Mouse (Mus musculus) ovary, postnatal 10 days (tissue): ENCODE results near the gene Ralgps1.
"Not testable (repeated sequence)": the region's sequence is repeated elsewhere in the genome, so short reads cannot be mapped to it uniquely, and the experiment has no call there.

Experiments used
- DNase-seq: peaks from one replicate; pipeline ENCODE4 v3.0.0; 2022; ENCODE audit warnings: low spot score

Ralgps1 gene

DNA sequence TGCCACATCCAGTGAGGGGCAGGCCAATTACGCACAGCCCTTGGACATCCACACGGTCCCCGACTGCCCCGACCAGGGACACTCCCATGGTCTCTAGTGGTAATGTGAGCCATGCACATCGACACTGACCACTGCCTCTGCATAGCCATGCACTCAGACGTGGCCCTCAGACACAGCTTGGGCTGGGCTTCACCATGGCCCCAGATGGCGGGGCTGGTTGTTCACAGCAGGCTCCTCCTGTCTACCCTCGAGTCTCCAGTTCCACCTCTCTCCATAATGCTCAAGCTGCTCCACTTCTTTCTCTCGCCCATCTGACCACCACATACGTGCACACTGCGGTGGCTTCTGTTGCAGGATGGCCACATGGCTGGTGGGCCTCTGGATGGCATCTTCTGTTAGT, 160.0 kb downstream of the Ralgps1 start:
- DNase-seq = not testable (repeated sequence)

DNA sequence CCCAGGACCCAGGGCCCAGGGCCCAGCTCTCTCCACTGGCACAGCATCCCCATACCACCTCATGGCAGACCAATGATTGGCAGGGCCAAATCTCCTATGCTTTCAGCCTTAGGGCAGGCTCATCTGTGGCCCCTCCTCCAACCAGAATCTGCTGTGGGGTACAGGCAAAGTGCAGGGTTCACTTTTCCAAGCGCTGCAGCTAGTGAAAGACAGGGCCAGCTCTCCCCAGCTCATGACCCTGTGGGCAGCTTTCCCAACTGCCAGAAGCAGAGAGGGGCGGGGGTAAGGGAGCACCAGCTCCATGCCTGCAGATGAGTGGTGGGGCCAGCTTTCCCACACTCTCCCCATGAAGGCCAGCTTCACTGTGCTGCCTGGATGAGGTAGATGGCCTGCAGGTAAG, 160.4 kb downstream of the Ralgps1 start:
- no peak for DNase-seq

DNA sequence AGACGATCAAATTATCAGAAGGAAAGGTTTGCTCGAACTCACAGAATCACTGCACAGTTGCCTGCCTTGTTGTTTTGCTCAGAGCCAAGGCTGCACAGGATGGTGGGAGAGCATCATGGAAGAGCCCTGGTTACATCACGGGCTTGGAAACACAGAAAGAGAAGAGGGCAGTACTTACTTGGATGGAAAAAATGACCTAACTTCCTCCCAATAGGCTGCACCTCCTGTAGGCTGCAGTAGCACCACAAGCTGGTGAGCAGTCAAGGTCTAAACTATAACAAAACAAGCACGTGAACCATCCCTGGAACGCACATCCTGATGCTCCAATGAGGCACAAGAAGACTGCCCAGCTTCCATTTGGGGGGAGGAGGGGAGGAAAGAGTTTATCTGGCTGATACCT, 163.2 kb downstream of the Ralgps1 start:
- DNase-seq = no peak

DNA sequence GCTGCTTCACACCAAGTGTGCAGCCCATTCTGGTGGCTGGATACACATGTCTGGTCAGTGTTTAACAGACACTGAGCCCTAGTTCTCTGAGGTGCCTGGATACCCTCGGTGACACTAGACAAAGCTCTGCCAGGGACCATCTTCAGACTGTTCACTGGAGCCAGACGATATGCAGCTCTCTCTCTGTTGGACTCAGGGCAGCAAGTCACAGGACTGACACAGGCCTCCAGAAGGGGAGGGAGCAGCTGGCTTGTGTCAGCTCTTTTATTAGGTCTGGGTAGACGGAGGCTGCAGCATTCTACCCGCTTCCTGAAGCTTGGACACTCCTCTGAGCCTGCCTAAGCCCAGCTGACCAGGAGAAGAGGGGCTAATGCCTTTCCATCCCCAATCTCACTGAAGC, 164.2 kb downstream of the Ralgps1 start:
- no peak for DNase-seq

DNA sequence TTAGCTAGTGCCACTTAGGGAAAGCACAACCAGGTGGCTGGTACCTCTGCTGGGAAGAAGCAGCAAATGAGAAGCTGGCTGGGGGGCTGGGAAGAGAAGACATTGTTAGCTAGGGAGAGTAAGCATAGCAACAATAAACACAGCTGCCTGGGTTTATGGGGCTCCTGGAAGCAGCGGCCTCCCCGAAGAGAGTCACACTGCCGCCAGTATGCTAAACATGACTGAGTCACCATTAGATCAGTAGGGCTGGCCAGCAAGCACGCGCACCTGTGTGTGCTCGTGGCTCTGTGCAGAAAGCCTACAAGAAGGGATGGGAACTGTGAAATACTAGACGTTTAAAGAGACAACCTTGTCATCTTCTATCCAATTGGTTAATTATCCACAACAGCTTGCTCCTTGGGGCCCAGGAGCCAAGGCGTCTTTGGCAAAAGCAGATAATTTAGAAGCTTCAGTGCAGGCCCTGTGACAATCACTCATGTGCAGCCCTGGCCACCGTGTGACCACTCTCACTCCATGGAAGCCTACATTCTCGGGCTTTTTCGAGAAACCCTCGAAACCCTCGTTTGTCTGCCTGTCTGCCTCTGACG, 165.3 kb downstream of the Ralgps1 start:
- no peak for DNase-seq

DNA sequence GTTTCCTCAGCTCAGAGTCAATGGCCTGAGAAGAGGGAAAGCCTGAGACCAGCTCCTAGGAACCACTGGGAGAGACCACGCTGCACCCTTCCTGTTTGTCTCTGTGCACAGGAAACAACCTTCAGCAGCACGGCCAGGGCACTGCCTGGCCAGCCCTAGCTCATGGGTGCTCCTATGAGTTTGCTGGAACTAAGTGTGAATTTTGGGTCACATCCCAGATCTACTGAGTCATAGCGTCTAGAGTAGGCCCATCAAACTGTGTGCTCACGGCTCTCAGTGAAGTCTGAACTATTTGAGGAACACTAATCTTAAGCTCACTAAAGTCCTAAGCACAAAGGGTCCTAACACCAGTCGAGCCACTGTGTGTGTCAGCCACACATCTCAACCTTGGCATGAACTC, 166.3 kb downstream of the Ralgps1 start:
- DNase-seq = no peak

DNA sequence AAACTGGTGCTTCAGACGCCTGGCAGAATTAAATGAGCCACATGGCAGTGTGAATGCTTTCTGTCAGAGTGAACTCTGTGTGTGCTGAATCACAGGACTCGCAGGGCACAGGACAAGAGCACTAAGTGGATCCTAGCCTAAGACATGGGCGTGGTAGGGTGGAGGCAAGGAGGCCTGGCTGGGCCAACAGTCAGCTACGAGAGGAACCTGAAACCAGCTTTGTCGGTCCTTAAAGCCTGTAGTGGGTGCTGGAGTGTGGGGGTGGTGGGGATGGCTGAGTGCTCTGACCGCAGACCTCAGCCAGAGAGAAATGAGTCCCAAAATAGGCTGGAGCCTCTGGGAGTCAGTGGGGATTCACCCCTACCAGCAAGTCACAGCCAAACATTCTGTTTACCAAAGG, 168.0 kb downstream of the Ralgps1 start:
- DNase-seq = no peak

DNA sequence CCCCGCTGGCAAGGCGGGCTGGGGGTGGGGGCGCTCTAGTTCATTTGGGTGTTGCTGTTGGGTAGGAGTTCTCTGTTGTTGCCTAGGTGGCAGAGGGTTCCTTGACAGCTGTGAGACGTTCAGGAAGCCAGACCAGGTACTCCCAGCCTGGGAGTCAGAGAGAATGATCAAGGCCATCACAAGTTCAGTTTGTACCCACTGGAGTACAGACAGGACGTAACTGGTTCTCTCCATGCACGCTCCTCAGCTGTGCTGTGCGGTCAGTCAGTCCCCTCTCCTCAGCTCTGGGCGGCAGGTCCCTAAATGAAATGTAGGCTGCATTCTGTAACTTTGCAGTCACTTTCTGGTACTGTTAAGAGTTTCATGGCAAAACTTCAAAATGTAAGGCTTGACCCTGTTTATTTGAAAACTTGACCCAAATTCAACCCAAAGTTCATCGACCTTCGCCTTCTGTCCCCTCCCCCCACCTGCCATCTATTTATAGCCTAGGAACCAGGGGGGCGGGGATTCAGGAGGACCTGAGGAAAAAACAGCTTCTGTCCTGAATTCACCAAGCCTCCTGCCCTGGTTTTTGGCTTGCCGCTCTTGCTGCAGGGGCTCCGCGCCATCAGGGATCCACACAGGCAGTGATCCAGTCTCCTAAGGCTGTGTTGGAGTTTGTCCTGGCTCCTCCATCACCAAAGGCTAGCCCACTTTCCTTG, 170.8 kb downstream of the Ralgps1 start:
- DNase-seq = no peak

DNA sequence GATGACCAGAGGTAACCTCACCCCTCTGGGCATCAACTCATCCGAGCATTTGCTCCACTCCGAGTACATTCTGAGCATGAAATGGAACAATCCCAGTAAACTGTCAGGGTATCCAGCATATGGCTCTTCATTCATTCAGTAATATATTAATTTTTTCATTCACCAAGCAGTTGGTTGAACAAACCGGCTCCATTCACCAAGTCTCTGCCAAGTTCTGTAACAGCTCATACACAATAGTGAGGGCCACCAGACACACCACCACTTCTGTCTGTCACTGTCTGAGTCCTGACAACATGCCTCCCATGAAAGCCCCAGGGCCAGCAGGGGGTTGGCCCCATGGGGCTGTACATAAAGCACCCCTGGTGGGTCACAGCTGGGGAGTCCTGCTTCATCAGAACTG, 181.3 kb downstream of the Ralgps1 start:
- DNase-seq = no peak

DNA sequence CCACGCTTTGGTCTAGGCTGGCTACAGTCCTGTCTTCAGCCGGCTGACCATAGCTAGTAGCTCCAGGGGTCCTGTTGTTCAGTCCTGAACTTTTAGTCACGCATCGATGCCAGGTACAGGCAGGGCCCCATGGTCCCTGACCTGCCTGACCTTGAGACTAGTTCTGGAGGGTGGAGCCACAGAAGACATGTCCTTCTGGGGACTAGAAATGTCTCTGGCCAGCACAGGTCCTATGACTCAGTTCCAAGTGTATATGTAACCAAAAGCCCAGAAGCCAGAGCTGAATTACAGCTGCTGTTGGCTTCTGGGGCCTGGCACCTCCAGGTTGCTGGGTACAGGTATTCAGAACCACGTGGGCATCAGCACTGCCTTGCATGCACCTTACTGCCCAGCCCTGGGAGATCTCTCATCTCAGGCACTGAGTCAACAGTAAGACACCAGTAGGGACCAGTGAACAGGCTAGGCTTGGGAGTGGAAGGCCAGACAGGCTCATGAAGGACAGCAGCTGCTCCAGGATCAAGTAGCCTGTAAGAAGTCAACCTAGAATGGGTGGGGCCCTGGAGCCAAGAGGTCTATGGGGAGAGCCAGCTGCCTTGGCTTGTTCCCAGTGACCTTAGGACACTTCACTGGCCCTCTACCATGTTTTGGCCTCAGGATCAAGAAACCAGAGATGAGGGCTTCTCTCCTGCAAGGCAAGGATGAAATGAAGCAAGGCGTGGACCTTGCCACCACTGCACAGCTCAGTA, 182.2 kb downstream of the Ralgps1 start:
- DNase-seq = no peak

DNA sequence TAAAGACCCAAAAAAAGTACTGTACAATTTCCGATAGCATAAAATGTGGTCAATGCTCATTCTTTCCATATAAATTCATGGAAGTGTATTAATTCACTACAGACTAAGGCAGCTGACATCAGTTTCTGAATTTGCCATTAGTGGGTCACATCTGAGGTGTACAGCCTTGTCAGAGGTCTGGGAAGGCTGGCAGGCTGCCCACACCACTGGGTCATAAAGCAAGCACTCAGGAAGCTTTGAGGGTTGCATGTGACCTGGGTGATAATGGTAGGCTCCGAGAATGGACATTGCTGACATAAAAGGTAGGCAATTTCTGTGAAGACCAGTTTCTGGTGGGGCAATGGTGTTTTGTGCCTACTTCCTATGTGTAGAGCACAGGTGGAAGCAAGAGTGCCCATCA, 183.4 kb downstream of the Ralgps1 start:
- DNase-seq = no peak

DNA sequence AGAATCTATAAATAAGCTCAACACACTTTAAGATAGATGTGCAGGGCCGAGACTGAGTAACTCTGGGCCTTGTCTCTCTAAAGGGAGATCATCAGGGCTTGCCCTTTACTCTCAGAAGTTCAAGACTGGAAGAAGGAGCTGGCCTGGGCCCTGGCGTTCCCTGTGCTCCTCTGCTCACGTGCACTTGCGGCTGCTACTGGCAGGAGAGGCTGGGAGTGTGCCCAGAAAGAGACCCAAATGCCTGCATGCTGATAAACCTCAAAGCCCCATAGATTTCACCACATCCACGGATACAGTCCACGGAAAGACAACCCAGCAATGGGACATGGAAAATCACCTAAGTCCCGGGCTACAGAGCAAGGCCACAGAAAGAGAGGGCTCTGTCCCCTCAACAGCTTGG, 184.8 kb downstream of the Ralgps1 start:
- DNase-seq = no peak

DNA sequence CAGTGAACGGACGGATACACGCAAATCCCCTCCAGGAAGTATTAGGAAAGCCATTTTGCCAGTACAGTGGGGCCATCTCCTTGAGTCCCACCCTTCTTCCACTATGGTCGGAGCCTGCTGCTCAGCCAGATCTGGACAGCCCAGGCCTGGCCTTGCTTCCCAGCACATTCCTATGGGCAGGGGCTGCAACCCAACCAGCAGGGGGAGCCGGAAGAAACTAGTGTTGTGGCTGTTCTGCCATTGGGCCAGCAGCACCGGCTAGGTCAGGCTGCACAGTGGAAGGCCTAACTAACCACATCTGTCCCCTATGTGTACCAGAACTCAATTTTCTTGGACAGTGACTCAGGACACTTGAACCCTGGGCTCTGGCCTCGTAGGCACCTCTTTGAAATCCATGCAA, 186.0 kb downstream of the Ralgps1 start:
- no peak for DNase-seq

DNA sequence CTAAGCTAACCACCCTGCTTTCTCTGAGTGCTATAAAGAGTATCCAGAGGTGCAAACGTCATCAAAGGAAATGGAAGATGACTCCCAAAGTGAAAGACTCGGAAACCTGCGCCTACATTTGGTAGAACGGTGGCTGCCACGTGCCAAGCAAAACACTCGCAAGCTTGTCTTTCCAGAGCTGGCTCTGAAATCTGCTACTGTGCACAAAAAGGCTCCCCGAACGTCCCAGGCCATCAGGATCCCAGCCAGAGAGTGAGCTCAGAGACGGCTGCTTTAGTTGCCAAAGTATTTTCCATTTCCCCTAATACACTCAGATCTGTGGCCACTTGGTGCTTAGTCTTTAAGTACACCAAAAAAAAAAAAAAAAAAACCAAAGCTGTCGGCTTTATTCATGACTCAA, 186.6 kb downstream of the Ralgps1 start:
- DNase-seq = no peak

DNA sequence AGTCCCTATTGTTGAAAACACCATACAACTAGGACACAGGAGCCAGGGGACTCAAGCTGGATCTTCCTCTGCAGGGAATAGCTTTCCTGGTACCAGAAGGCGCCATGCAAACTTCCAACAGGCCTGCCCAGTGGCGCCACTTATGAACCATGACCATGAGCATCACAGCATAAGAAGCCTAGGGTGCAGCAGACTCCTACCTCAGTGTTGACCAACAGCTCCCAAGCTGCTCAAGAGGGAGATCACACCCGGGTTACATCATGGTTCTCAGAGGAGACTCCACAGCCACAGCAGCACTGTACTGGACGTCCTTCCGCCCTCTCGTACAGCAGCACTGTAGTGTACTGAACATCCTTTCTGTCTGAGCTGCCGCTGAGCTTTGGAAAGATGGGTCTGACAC, 188.0 kb downstream of the Ralgps1 start:
- DNase-seq = no peak

DNA sequence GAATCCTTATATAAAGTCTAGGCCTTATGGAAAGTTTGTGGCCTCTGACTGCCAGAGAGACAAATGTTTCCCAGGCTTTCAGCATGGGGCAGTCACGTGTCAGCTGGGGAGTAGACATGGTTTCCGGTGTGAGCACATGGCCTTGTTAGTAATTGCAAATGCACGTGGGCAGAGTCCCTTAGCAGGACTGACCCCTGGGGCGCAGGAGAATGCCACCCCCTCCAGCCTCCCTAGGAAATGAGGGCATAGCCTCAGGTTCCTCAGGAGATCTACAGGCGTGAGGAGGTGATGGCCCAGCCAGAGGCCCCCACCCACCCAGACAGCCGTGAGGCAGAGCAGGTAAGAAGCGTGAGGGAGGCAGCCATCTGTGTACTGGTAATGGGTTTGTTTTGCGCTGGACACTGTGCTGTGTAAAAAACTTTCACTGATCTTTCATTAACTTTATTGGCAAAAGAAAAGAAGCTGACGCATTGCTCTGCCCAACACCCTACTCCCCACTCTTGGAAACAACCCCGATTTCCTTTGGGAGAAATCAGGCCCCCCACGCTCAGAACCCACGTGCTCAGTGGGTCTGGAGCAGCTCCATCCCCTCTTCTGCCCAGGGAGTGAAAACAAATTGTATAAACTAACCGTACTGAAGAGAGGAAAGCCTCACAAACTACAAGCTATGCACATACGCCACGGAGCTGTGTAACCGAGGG, 191.2 kb downstream of the Ralgps1 start:
- no peak for DNase-seq

DNA sequence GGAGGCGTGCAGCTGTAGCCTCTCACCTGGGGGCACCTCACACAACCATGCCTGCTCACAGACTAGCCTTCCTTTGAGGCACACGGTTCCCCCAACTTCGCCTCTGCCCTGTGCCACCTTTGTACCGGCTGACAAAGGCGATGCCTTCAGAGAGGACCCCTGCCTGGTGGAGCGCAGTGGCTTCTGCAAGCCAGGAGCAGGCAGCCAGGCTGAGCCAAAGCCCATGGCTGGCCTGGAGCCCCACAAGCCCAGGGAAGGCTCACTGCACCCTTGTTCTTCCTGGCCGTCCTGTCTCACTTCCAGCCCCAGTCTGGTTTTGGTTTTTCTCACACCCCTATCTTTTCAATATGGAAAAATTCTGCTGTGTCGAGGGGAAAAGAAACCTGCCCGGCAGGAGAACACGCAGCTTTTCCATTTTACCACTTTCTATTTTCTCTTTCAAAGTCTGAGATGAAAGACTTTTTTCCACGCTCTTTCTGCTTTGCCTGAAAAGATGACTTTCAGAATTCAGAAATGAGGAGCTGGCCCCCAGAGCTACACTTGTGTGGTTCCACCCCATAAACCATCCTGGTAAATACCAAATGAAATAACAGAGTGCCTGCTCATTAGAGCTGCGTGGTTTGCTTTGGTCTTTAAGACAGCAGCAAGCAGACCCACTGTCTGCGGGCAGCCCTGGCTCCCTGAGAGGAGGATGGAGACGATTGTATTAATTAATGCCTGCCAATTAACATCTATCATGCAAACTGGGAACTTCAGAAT, 191.9 kb downstream of the Ralgps1 start:
- DNase-seq = no peak

DNA sequence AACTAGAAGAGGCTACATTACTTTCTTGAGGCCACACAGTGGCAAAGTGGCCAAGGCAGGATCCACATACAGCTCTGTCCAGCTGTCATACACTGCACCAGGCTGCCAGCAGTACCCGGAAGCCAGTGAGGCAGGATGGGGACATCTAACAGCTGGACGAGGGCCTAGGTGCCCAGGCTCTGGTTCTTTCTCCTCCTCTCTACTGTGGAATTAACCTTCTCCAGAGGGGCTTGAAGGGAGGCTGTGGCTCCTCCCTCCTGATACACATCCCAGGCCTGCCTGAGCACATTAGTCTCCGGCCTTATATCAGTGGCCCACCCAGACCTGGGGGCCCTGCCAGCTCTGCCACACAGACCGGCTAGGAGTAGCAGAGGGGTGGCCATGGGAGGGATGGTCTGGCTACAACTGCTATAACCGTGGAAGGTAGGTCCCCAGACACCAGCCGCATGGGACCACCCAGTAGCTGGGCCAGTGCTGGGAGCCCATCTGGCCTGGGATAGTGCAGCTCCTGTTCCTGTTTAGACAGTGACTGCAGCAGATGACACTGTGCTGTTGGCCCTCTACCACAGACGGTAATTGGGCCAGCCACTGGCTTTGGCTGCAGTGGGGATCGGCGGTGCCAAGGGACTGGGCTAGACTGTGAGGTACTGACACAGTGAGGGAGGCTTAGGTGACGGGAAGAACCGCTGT, 192.9 kb downstream of the Ralgps1 start:
- DNase-seq = no peak

DNA sequence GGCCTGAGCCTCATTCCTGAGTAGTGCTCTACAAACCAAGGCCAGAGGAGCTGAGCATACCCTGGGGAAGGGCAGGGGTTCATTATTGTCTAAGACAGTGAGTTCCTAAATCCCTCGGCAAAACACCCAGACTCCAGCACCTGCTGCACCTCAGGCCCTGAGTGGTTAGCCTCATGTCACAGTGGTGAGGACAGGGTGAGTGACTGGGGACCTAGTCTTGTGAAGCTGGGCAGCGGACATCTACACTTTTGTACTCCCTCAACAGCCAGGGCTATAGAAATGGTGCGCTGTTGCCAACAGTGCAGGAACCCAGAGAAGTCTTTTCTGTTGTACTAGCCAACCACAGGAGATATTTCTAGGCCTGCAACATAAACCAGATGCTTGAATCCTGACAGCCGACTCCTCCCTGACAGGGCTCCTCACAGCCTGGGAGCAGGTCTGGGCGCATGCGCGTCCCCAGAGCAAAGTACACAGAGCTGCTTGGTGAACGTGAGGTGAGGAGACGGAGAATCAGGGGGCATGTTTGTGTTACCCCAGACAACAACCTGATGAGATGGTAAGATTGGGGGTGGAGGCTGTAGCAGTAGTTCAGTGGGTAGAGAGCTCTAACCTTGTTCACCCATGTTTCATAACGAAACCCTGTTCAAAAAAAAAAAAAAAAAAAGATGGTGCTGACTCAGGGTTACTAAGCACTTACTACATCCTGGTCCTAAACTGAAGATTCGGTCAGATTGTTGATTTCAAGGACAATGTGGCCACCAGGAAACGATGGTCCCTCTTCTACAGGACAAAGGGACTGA, 193.6 kb downstream of the Ralgps1 start:
- no peak for DNase-seq

DNA sequence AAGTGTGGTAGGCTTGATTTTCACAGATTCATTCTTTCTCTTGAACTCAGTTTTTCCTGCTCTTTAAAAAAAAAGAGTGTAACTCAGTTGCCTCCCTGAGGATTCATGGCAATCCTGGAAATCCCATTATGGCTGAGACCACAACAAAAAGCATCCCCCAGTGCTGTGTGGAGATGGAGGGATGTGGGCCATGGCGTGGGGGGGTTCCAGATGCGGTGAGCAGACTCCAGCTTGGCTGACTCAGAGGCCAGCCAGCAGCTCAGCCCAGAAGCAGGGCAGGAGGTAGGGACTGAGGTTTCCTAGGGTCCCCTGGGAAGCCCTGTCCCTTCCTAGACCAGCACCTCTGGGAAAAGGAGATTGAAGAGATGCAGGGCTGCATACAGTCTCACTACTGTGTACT, 194.4 kb downstream of the Ralgps1 start:
- no peak for DNase-seq

DNA sequence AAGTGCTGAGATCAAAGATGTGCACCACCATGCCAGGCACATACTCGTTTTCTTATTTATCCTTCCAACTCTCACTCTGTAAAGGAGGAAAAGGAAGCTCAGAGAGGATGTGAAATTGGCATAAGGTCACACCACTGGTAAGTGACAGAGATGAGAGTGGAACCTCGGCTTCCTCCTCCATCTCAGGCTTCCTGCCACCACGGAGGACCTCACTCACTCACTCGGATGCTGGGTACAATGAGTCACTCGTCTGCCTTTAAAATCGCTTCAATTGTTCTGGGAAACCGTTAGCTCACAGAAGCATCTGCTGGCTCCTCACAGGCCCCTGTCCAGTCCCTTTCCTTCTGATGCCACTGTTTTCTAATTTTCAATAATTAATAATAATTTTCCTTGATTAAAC, 194.8 kb downstream of the Ralgps1 start:
- DNase-seq = no peak
